Mouse (Mus musculus): Measurements from ENCODE around the gene Kcnn4.
A peak's percentile ranks its signal among the peaks of the same experiment; 100 is the strongest.

Kcnn4 gene

DNA sequence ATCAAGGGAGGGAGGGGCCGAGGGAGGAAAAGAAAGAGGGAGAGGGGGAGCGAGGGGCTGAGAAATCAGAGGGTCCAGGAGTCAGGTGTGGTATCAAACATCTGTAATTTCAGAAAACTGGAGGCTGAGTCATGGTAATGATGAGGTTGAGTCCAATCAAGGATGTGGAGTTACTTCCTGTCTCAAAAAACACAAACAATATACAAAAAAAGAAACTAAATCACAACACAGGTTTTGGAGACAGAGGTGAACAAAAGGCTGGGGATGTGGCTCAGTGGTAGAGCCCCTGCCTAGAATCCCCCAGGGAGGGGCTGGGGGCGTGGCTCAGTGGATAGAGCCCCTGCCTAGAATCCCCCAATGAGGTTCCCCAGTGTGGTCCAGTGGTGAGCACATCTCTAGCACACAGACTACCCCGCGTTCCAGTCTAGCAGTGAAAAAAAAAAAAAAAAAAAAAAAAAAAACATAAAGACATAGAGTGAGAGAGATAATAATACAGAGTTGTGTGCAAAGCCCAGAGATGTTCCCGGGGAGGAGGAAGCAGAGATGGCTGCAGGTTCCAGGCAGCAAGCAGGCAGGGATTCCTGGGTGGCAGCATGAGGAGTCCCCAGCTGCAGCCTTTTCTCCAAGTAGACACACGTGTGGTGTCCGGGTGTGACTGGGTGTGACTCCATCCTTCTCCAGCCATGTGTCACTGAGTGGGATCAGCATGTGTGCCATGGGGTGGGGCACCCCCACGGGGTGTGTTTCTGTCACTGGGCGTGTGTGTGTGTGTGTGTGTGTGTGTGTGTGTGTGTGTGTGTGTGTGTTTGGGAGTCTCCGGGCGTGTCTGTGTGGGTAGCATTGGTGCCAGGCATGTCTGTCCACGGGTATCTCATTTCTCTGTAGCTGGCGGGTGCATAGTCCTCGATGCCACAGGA, 3.1 kb upstream of the Kcnn4 start:
- no peak for DNase-seq (ENCODE audit: low spot score)

DNA sequence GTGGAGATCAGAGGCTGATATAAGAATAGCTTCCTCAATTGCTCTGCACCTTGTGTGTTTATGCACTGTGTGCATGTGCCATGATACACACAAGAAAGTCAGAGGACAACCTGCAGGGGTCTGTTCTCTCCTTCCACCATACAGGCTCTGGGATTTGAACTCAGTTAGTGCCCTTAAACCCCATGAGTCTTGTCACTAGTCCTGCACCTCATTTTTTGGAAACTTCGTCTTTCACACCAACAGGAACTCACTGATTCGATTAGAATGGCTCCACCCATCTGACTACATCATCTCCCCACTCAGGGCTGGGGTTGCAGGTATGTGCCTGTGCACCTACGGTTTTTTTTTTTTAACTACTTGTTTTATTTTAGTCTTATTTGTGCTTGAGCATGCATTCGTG, 1.8 kb upstream of the Kcnn4 start:
- no peak for DNase-seq (ENCODE audit: low spot score)

DNA sequence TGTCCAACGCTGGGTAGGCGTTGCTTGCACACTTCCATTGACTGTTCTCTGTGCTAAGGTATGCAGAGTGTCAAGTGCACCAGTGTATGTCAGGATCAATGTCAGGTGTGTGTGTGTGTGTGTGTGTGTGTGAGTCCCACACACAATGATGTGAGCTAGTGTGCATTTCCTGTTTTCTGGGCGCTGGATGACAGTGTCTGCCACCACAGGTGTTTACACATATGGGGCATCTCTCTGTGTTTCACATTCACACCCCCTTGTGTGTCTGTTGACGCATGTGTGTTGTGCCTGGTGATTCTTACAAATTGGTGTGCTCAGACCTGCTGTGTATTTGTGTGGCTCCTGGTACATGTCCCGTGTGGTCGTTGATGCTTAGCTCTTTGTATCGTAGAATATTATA, 1.1 kb upstream of the Kcnn4 start:
- DNase-seq (ENCODE audit: low spot score): no peak

DNA sequence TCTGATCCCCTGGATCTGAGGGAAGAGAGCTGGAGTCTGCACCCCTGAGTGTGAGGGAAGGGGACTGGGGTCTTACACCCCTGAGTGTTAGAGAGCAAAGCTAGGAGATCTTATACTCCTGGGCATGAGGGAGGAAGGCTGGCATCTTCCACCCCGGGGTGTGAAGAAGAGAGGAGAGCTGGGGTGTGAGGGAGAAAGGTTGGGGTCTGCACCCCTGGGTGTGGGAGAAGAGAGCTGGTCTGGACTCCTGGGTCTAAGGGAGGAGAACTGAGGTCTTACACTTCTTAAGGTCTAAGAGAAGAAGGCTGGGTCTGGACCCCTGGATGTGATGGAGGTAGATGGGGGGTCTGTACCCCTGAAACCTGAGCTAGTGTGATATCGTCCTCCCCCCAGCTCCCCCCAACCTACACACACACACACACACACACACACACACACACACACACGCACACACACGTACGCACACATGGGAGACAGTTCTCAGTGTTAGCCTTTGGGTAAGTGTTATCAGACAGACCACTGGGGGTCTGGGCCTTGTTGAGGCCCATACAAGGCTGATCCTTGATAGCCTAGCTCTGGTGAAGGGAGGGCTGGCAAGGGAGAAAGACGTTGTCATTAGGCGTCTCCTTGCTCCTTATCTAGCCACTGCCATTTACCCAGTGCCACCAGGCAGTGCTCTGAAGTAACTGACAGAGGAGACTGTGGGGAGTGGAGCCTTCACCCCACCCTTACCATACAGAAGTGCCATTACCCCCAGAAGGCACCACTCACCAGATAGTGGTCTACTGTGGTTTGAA, 1.1 kb downstream of the Kcnn4 start:
- peak; percentile 90 for DNase-seq (ENCODE audit: low spot score)

DNA sequence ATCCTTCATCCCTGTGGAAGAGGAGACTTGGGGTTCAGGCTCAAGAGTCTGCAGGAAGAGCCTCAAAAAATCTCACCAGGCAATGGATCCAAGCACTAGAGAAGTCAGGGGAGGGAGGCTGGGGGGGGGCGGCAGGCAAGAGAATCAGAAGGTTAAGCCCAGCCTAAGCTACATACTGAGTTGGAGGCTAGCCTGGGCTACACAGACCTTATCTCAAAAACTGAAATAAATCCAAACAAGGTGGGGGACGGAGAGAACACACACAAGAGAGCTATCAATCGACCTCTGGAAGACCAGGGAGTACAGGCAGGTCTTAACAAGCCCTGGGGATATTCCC, 1.7 kb downstream of the Kcnn4 start:
- no peak for DNase-seq (ENCODE audit: low spot score)

DNA sequence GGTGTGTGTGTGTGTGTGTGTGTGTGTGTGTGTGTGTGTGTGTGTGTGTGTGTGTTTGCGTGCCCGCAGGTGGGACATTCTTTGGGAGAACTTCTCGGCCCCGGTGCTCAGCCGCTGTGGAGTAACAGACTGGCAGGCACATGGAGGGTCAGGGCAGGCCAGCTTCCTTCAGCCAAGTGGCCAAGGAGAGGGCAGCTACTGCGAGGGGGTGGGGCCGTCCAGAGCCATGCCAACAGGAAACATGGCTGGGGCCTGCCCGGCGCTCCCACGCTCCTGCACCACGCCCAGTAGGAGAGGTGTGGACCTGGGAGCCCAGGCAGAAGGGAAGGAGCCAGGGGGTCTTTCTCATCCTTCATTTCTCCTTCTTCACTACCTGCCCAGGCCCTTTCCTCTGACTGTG, 2.2 kb downstream of the Kcnn4 start:
- no peak for DNase-seq (ENCODE audit: low spot score)

DNA sequence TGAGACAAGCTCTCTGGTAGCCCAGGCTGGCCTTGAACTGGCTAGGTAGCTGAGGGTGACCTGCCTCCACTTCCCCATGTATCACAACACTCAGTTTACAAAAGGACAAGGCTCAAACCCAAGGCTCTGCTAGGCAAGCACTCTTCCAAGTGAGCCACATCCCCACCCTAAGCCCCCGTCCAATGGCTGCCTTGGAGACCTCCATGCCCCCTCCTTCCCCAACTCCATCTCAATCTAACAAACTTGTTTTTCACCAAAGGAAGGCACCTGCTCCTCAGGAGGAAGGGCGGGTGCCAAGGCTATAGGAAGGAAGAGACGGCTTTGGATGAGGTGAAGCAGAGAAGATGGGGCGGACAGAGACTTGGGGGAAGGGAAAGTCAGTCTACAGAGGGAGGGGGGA, 2.7 kb downstream of the Kcnn4 start:
- DNase-seq (ENCODE audit: low spot score): no peak

DNA sequence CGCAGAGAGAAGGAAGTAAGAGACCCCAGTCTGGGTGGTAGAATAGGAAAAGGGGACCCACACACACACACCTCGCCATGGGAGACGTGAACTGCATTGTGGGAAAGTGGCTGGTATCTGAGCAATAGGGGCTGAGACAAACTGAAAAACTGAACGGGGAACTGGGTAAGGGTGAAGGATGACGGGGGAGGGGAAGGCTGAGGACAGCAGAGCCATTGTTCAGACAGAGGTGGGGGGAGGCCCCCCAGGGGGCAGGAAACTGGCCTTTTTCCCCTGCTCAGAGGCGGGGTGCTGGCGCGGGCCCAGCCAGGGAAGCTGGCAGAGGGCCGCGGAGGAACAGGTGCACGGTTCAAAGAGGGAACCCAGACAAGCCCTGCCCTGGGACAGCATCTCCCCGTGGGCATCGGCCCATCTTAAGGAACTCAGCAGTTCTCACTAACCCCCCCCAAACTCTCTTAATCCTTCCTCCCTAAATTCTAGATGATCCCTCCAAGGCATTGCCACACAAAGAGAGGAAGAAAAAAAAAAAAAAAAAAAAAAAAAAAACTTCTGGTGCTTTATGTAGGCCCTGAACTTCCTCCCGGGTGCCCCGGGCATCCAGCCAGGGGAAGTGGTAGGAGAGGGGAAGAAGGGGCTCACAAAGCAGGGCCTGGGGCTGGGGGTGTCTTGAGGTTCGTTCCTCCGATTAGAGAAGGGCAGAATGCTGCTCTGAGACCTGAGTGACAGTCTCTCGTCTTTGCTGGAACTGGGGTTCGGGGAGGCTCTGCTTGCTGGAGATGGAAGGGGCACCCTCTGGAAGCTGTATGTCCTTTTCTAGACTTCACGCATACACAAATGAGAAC, 3.7 kb downstream of the Kcnn4 start:
- no peak for DNase-seq (ENCODE audit: low spot score)

DNA sequence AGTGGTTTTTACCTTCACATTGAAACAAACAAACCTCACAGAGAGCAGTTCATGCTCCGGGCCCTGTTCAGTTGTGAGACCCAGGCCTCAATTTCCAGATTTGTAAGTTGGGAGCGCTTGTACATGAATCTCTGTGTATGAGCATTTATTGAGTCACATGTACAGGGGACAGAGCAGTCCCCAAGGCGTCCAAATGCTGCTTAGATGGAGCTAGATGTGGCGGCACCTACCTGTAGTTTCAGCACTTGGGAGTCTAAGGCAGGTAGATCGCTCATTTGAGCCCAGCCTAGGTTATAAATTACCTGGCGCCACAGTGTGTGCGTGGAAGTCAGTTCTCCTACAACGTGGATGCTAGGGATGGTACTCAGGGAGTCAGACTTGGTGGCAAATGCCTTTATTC, 6.4 kb downstream of the Kcnn4 start:
- DNase-seq (ENCODE audit: low spot score): no peak

DNA sequence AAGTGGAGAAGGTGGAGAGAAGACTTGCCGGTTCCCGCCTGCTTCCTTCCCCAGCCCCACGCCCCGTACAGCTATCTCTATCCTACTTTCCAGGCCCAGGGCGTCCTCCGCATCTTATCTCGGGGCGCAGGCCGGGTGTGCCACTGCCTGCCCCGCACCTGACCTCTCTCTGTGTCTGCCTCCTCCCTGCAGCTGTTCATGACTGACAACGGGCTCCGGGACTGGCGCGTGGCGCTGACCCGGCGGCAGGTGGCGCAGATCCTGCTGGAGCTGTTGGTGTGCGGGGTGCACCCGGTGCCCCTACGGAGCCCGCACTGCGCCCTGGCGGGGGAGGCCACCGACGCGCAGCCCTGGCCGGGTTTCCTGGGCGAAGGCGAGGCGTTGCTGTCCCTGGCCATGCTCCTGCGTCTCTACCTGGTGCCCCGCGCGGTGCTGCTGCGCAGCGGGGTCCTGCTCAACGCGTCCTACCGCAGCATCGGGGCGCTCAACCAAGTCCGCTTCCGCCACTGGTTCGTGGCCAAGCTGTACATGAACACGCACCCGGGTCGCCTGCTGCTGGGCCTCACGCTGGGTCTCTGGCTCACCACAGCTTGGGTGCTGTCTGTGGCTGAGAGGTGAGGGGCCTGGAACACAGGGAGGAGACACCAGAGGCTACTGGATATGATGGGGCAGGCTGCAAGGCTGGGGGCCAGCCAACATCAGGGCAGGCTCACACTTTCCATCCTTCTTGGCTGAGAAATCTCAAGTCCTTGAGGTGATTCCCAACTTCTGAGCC, 7.2 kb downstream of the Kcnn4 start:
- peak; percentile 95 for DNase-seq (ENCODE audit: low spot score)

DNA sequence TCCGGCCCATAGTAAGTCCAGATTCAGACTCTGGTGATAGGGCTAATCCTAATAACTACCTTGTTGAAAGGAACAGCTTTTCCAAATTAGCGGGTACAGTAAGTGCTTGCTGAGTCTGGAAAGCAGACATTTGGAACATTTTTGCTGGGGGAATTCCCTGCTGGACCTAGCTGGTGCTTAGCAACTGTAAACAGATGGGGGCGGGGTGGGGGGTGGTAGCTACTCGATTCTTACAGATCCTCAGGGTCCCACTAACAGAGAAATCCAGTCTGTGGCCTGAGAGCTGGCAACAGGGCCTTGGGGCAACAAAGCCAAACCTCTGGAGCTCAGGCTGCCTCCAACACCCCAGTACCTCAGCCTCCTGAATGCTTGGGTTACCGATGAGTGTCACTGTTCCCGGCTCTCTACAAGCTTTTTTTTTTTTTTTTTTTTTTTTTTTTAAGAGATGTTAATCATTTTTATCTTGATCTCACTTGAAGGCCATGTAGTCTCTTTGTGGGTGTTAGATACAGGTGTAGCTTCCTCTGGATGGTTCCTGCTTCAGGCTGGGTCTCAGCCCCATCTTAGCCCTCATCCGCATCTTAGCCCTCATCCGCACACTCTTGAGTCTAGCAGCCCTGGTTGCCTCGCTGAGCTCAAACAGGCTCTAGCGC, 8.1 kb downstream of the Kcnn4 start:
- no peak for DNase-seq (ENCODE audit: low spot score)

DNA sequence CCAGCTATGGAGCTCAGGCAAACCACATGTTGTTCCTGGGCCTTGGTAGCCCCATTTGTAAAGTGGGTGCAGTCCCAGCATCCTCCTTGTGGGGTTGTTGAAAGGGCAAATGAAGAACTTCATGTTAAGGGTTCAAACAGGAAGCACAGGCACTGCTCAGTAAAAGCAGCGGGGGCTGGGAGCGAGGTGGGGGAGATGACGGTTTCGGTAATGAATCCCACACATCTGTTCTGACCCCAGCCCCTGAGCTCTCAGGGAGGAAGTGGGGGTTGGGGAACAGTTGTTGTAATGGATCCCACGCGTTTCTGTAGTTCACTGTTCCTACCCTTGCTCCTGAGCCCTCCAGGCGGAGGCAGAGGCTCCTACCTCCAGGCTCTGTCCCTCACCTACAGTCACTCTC, 9.9 kb downstream of the Kcnn4 start:
- DNase-seq (ENCODE audit: low spot score): no peak

DNA sequence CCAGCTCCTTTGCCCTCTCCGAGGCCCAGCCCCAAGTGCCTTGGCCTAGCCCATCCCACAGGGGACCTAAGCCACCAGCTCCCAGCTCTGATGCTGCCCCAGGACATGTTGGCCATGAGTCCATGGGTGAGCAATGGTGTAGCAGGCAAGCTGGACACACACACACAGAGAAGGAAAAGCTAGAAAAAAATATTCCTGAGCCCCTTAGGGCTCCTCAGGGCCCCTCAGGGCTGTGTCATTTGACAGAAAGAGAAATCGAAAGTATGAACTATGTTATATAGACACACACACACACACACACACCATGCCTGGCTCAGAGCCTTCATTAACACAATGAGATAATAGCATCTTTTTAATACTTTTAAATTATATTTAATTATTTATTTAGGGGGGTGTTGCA, 10.3 kb downstream of the Kcnn4 start:
- DNase-seq (ENCODE audit: low spot score): no peak

DNA sequence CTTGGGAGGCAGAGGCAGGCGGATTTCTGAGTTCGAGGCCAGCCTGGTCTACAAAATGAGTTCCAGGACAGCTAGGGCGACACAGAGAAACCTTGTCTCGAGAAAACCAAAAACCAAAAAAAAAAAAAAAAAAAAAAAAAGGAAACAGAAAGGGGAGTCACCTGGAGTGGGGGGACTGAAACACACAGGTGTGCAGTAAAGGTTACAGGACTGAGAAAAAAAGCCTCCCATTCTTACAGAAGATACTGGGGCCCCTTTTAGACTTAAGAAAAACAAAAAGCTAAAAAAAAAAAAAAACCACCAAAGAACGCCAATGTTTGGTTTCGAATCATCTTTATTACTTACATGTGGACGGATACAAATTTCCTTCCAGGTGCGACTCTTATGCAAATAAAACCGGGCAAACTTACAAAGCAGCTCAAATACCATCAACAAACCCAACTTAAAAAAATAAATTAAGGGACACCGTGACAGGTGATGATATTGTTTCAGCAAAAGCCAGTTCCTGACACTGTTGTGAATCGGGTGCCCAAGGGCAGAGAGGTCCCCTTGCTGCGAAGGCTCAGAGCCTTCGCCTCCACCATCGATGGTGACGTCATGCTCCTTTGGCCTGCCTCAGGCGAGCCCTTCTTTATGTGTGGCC, 12.8 kb downstream of the Kcnn4 start:
- no peak for DNase-seq (ENCODE audit: low spot score)

DNA sequence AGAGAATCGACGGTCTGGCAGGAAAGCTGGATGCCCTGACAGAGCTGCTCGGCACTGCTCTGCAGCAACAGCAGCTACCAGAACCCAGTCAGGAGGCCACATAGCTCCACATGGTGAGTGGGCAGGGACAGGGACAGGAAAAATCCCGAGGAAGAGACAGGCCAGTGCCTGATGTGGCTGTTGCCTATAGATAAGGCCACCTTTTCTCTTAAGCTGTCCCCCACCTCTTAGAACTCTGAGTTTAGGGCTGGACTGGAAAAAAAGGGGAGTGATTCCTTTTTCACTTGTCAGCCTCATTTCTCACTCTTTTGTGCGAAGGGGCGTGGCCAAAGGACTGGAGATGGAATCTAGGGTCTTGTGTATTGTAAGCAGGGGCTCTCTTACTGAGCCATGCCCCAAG, 14.0 kb downstream of the Kcnn4 start:
- DNase-seq (ENCODE audit: low spot score): peak; percentile 79

DNA sequence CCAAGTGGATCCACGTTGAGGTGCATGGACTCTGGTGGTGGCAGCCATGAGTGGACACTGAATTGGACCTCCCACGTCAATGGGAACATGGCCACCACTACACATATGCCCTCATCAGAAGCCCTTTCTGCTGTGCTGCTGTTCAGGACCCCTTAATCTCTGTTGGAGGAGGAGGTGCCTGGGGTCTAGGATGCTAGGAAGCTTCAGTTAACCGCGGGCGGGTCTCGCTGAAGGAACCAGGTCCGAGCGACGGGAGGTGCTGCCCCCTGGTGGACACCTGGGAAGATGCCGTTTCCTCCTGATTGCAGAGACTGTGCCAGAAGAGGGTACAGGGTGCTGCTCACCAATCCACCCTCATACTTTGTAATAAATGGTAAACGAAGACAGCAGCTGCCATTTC, 14.8 kb downstream of the Kcnn4 start:
- DNase-seq (ENCODE audit: low spot score): no peak

DNA sequence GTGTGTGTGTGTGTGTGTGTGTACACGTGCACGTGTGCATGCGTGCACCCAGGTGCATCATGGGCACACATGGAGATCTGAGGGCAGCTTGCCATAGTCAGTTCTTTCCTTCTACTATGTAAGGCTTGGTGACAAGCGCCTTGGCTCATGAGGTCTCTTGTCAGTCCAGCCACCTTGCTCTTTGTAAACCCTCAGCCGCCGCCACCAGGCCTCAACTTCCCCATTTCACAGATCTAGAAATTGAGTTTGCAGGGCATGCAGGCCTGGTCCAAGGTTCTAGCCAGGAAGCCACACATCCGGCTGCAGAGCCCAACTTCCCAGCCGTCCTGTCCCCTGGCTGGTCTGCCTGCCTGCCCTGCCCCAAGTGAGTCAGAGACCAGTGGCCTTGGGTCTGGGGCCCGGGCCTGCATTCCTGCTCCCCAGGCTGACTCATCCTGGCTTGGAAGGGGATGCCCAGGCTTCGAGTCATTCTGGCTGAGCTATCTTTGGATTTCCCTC, 17.0 kb downstream of the Kcnn4 start:
- DNase-seq (ENCODE audit: low spot score): no peak

DNA sequence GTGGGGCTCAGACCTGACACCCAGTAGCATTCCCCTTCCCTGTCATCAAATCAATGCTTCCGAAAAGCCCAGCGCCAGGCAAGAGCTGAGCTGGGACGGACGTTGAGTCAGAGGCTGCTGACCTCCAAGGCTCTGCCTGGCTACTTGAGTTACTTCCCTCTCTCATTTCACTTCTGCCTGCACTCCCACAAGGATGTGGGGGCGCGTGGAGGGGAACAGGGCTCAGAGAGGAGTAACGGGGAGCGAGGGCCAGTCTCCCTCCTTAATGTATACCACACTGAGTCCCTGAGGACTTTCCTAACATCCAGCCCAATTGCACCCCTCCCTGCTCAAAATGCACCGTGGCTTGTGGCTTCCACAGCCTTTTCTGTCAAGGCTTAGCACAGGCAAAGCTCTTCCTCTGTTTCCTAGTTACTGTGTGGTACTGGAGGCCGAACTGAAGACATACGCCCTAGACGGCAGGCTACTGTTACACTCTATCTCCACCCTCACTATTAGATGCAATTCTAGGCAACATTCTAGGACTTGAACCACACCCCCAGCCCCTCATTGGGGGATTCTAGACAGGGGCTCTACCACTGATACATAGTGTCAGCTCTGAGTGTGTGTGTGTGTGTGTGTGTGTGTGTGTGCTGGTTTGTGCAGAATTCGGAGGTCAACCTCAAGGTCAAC, 19.6 kb downstream of the Kcnn4 start:
- no peak for DNase-seq (ENCODE audit: low spot score)

DNA sequence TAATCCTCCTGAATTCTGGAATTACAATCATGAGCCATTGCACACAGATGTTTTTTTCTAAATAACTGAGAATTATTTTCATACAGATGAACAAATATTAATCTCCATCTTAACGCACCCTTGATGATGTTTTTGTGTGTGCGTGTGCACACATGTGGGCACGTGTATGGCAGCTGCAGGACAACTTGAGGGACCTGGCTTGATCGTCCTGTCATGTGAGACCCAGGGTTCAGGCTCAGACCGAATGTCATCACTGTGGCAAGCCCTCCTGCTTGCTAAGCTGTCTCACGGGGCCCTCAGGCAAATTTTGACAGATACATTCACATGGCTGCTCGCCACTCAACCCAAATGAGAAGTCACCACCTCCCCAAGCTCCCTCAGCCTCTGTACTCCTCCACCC, 20.4 kb downstream of the Kcnn4 start:
- no peak for DNase-seq (ENCODE audit: low spot score)

DNA sequence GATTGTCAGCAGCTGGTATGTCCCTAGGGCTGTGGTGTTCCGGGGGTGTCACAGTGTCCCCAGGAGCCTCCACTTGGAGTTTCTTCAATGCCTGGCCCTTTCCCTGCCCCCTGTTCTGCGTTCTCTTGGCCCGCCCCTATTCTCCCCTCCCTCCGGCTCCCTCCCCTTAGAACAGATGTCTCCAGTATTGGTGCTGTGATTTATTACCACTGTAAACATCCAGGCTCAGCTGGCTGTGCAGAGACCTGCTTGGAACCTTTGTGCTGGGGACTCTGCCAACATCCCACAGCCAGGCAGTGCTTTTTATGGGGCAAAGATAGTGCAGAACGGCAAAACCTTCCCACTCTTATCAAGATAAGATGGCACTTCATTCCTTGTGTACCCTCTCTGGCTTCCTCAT, 21.0 kb downstream of the Kcnn4 start:
- no peak for DNase-seq (ENCODE audit: low spot score)
